8 mouse cellular contexts compared by ENCODE assay signal in the genomic region with DNA sequence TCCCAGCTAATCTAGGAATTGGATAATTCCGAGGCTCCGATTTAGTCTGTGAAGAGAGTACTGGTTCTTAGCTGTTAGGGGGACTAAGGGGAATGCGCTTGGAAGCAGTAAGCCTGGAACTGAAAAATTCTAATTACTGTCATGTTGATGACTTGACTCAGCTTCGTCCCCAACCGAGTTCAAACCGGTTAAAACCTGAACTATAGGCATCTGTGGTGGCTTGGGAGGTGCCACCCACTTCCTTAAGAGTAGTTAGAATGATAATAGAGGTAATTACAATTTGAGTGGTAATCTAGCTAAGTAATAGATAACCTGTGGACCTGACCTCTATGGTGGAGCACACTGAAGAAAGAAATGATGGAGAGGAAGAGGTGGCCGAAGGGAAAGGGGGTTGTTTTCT. TPM values are rescaled to one million over a fixed set of nuclear protein-coding genes. Genes with fewer than 3 reads are reported as not detected.
DNase-seq lines count a peak whose midpoint lies in the region; ATAC-seq lines count a peak whose summit lies in the region.

No protein-coding gene starts in this region.

- H3K27ac ChIP-seq in embryonic facial prominence, embryonic 15.5 days (replicated peaks) = peak overlapping the region; percentile 25; the same call in 1 of the 2 replicates
- H3K27ac ChIP-seq in liver, embryonic 11.5 days (ENCODE audit: low read depth, low read length) = no peak overlapping the region

- WGBS in embryonic facial prominence, embryonic 15.5 days = 18% methylated on average over 7 of the region's 7 CpGs
- WGBS in liver, embryonic 11.5 days = 20% methylated on average over 7 of the region's 7 CpGs

- H3K4me2 ChIP-seq in embryonic facial prominence, embryonic 15.5 days (replicated peaks) = peak overlapping the region; percentile 80
- peak overlapping the region; percentile 69 for H3K4me2 ChIP-seq in liver, embryonic 11.5 days

- peaks cover 9% of the 10 kb centered on the region for H3K4me1 ChIP-seq in embryonic facial prominence, embryonic 15.5 days
- H3K4me1 ChIP-seq in liver, embryonic 11.5 days (replicated peaks; ENCODE audit: control insufficient read depth, insufficient read depth, low read length) = peaks cover 6% of the 10 kb centered on the region

- DNase-seq in thymus, postnatal 4 days = peak; percentile 12
- DNase-seq in thymus, postnatal 36 days = no peak
- no peak for DNase-seq in liver, embryonic 11.5 days (ENCODE audit: low spot score)
- no peak for DNase-seq in adrenal gland, adult 8-10 months
- DNase-seq in cerebellum, postnatal 14 days = no peak
- no peak for DNase-seq in gastrocnemius, postnatal 10 days
- no peak for DNase-seq in adrenal gland, postnatal 36 days

- H3K27me3 ChIP-seq in embryonic facial prominence, embryonic 15.5 days = no peaks in the 10 kb centered on the region
- no peaks in the 10 kb centered on the region for H3K27me3 ChIP-seq in liver, embryonic 11.5 days (replicated peaks; ENCODE audit: control insufficient read depth, insufficient read depth, low read length)

- no peak overlapping the region for H3K9ac ChIP-seq in embryonic facial prominence, embryonic 15.5 days
- peak overlapping the region; percentile 88 for H3K9ac ChIP-seq in liver, embryonic 11.5 days (ENCODE audit: low read depth, low read length)

- H3K9me3 ChIP-seq in embryonic facial prominence, embryonic 15.5 days (replicated peaks) = no peaks in the 10 kb centered on the region
- no peaks in the 10 kb centered on the region for H3K9me3 ChIP-seq in liver, embryonic 11.5 days (ENCODE audit: control insufficient read depth, low read length)

- ATAC-seq in embryonic facial prominence, embryonic 15.5 days (ENCODE audit: insufficient number of reproducible peaks, low FRiP score, low TSS enrichment, low read depth) = no peak
- no peak for ATAC-seq in liver, embryonic 11.5 days (replicated peaks; ENCODE audit: low FRiP score)

- peak overlapping the region; percentile 79 for H3K4me3 ChIP-seq in embryonic facial prominence, embryonic 15.5 days (replicated peaks)
- peak overlapping the region; percentile 68 for H3K4me3 ChIP-seq in liver, embryonic 11.5 days (ENCODE audit: low read depth, low read length)

- H3K36me3 ChIP-seq in embryonic facial prominence, embryonic 15.5 days = 0 out of 2 replicates have a peak, but pooled peaks cover 6% of the 10 kb centered on the region
- peaks cover 4% of the 10 kb centered on the region; the same call in 1 of the 2 replicates for H3K36me3 ChIP-seq in liver, embryonic 11.5 days (ENCODE audit: control insufficient read depth, insufficient read depth, low read length)

RNA-seq across cellular contexts. Expression of gene Slc25a40, which starts 1.5 kb away (rescaled TPM):
- 13.7 and 14.0 TPM in 2 replicates for polyA plus RNA-seq in embryonic facial prominence, embryonic 15.5 days (2015; fragmentation: Nextera tagmentation; extraction: Ambion mirVana)
- polyA plus RNA-seq in liver, embryonic 11.5 days (2014; fragmentation: Nextera tagmentation; extraction: Ambion mirVana) = 7.7 and 8.6 TPM in 2 replicates
- total RNA-seq in adrenal gland, adult 8-10 months (2022) = 10 to 100 TPM; 12.5 to 26.7 (median 15.4) TPM
- total RNA-seq in gastrocnemius, postnatal 10 days (2021) = 1 to 10 TPM; 5.5 to 7.0 TPM
- 10 to 100 TPM; 12.4 to 12.9 TPM for total RNA-seq in adrenal gland, postnatal 36 days (2021)

RNA-seq across cellular contexts. Expression of gene Dbf4, which starts 1.6 kb away (rescaled TPM):
- polyA plus RNA-seq in embryonic facial prominence, embryonic 15.5 days (2015; fragmentation: Nextera tagmentation; extraction: Ambion mirVana) = 28.0 and 31.2 TPM in 2 replicates
- polyA plus RNA-seq in liver, embryonic 11.5 days (2014; fragmentation: Nextera tagmentation; extraction: Ambion mirVana) = 65.2 and 67.1 TPM in 2 replicates
- total RNA-seq in adrenal gland, adult 8-10 months (2022) = 10 to 100 TPM in 2 of 4 experiments, 1 to 10 TPM in 2; 5.7 to 13.6 (median 8.5) TPM
- total RNA-seq in gastrocnemius, postnatal 10 days (2021) = 1 to 10 TPM; 5.0 to 7.8 TPM
- 1 to 10 TPM; 6.4 to 8.5 TPM for total RNA-seq in adrenal gland, postnatal 36 days (2021)

RNA-seq across cellular contexts. Expression of gene Adam22, which starts 56.2 kb away (rescaled TPM):
- 11.0 and 11.5 TPM in 2 replicates for polyA plus RNA-seq in embryonic facial prominence, embryonic 15.5 days (2015; fragmentation: Nextera tagmentation; extraction: Ambion mirVana)
- polyA plus RNA-seq in liver, embryonic 11.5 days (2014; fragmentation: Nextera tagmentation; extraction: Ambion mirVana) = 2.1 and 2.2 TPM in 2 replicates
- total RNA-seq in adrenal gland, adult 8-10 months (2022) = 1 to 10 TPM; 4.8 to 9.6 (median 6.9) TPM
- 1 to 10 TPM; 5.6 to 7.2 TPM for total RNA-seq in gastrocnemius, postnatal 10 days (2021)
- total RNA-seq in adrenal gland, postnatal 36 days (2021) = 1 to 10 TPM; 3.1 to 3.7 TPM
